Mouse (Mus musculus): Measurements from ENCODE around the gene Trip6.

- TF ChIP-seq CTCF (IDR thresholded peaks at IDR 0.05; ENCODE audit: low read depth) = no peak
- peak; percentile 49; the same call in 1 of the 2 replicates for TF ChIP-seq EP300 (IDR thresholded peaks at IDR 0.05; ENCODE audit: low read depth)
Observed at GRCm38 (mm10) chr5:137293839-137294743, 20.1 kb downstream of the Trip6 start, which contains the start of gene Ufsp1.
